Mouse (Mus musculus) left cerebral cortex, postnatal 14 days (tissue): ENCODE results near the gene Map2. TPM values are rescaled to one million over a fixed set of nuclear protein-coding genes. Genes with fewer than 3 reads are reported as not detected.
A peak's percentile ranks its signal among the peaks of the same experiment; 100 is the strongest.

Experiments
- DNase-seq, 2 experiments: peaks; one replicate each; pipeline ENCODE4 v3.0.0; 2021 to 2022; ENCODE audit warnings: low spot score in 2 of 2, mixed read lengths in 1 of 2
- intact Hi-C: fragments of 180-260 bp; cut with DNase I; formaldehyde crosslinking; loops from one replicate; pipeline ENCODE4 v1.15.1; 2025
- total RNA-seq, 2 experiments: library from RNA; stranded (reverse); gene quantifications; 2 replicates each; pipeline ENCODE4 v1.2.3; 2021

Gene Map2
- total RNA-seq, 2 experiments from 2014 or later: 919 to 976 TPM

DNA sequence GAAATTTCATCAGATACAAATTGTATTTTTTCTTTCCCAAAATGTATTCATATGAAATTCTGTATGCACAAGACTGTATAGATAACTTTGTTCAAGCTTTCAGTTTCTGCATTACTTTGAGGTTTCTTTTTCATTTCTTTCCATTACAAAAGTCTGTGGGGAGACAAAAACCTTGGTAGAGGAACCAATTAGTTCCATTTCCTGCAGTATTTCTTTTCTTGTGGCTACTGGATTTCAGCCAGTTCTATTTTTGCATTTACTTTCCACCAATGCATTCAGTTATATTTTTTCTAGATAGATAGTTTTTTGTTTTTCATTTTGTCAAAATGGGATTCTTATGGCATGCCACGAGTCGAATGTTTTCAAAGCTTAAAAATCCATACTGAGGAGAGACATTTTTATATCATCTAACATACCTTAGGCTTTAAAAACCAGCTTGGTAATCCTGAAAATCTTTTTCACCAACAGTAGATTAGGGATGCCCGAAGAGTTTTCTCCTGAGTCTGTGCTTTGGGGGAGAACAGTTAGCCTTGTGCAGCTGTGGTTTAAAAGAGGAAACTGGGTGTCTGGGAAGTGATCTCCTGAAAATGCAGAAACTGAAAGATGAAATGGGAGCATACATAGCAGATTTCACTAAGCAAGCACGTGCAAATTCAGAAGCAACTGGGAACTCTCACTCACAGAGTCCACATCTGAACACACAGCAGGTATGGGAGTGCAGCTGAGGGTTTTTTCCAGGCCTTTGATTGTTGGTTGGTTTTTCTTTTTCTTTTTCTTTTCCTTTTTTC lies 104.3 kb downstream of the Map2 start:
- peak in 1 of 2 experiments; percentile 9 for DNase-seq
- intact Hi-C loops: loop anchor here (5.0 kb wide), 1 partner anchor 102 kb away; the partner anchor contains the start of gene Map2

DNA sequence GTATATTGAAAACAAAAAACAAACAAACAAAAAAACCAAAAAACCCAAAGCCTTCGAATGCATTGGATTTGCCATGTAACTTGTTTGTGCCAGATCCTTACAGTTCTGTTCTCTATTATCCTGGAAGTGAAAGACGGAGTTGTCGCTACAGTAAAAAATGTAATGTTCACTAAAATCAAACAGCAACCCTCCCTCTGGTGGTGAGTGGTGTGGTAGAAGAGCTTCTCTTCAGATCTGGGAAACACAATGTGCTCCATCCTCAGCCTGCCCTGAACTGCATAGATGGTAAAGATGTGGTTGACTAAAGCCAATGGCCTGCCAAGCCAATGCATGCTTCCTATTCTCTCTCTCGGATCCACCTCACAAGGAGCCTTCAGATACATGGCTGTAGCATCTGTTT lies 105.1 kb downstream of the Map2 start:
- peak; percentile 11 to 12 for DNase-seq
- intact Hi-C loops: loop anchor here (5.0 kb wide), 1 partner anchor 103 kb away; the partner anchor contains the start of gene Map2

DNA sequence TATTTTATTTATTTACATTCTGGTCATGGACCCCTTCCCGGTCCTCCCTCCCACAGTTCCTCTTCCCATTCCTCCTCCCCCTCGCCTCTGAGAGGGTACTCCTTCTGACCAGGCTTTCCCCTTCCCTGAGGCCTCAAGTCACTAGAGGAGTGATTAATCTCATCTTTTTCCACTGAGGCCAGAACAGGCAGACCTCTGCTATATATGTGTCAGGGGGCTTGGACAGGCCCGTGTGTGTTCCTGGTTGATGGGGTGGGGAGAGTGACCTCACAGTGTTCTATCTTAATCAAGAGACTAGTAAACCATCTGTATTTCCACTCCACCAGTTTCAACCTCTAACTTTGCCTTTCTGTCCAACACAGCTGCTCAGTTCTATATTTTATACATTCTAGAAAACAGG lies 107.4 kb downstream of the Map2 start:
- intact Hi-C loops: loop anchor here (5.0 kb wide), 1 partner anchor 105 kb away; the partner anchor contains the start of gene Map2
- no peak for DNase-seq

DNA sequence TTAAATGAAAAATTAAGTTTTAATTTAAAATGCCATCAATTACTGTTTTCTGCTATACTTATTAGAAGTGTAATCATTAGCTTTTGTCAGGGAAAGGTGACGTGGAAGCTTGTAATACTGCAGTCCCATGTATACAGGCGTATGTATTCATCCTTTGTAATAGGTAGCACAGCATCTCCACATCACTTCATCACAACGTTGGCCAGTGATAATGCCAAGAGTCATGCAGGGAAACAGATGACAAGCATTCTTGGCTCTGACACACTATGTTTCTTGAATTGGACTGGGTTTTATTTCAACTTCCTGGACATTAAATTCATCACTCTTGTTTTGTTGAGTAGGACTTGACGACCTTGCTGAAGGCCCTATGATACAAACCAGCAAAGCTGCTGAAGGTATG lies 113.9 kb downstream of the Map2 start:
- no peak for DNase-seq
- intact Hi-C loops: no loop called here

DNA sequence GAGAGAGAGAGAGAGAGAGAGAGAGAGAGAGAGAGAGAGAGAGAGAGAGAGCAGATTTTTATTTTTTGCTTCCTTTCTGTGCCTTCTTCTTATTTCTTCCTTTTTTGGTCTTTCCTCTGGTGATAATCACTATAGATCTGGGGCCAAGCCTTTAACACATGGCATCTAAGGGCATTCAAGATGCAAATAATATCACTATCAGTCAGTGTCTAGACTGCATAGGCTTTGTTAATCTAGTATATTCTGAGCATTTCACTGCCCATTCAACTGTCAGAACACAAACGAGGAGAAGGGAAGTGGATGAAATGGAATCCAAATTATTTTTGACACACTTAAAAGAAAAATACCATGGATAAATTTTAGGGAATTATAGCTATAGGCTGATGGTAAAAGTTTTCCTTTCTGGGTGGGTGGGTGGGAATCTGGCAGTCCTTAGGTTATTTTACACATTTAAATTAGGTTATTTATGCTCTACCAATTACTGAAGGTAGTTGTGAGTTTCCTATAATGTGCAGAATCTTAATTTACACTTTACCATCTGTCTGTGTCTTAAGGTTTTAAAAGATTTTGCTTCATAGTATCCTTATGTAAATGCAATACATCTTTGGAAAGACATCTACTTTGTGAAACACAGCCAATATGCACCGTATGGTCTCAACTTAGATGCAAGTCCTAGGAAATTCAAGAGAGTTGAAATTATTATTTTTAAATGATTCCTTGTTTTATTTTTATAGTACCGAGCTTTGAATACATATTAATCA lies 117.2 kb downstream of the Map2 start:
- intact Hi-C loops: no loop called here
- DNase-seq: peak in 1 of 2 experiments; percentile 14

DNA sequence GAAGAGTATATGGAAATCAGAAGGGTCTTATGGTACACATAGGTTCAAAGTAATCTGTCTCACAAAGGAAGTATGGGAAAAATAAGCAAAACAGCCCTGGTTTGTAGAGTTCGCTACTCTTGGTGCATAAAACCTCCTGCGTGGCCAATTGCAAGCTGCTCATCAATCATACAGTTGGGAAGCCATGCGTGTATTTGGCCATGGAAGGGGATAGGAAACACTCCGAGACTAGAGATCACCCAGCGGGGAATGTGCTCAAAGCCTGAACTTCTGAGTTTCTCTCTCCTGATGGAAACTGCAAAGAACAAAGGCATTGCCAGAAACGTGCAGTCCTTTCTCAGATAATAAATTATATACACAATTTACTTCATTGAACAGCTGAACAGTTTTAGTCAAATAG lies 124.3 kb downstream of the Map2 start:
- no peak for DNase-seq
- intact Hi-C loops: no loop called here

DNA sequence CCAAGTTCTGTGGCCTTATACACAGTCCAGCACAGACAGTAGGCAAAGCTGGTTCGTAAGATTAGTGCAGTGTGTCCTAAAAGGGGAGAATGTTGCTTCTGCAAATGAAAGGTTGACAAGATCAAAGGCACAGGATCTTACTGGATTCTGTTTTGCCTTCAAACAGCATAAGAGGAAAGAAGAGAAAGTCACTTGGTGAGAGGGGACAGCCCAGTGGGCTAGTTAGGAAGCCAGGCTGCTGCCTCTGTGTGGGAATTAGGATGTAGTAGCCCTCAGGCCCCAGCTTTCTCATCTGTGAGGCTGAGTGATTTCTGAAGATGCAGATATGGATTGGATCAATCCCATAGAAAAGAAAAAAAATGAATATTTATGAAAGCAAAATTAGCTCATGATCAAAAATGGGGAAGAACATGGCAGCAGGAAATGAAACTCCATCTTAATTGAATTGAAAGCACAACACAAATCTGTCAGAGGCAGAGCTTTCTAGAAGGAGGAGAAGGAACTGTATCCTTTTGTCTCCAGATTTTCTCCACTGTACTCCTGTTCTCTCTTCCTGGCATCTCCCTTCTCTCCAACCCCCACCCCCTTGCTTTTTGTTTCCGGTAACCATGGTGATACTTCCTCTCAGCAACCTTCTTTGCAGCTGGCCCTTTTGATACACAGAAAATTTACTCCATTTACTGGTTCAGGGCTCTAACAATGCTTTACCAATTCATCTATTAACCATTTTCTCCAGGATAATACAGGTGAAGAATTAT lies 145.5 kb downstream of the Map2 start:
- intact Hi-C loops: loop anchor here (5.0 kb wide), 2 partner anchors 67 to 143 kb away; partner anchors contain the start of gene Map2
- peak; percentile 43 to 52 for DNase-seq

DNA sequence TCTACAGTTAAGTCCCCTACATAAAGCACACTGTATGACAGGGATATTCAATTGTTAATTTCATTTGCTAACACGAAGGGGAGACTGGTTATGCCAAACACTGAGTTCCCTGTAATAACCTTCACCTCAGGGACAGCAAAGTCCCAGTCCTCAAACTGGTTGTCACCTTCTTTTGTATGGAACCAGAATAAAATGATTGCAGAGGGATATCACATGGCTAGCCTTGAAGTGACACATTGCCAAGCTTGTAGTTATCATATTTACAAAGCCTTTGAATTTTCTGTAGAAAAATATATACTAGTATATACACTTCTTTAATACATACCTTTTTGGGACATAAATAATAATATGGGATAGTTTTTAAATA lies 146.0 kb downstream of the Map2 start:
- DNase-seq: no peak
- intact Hi-C loops: loop anchor here (5.0 kb wide), 2 partner anchors 66 to 144 kb away; partner anchors contain the start of gene Map2

DNA sequence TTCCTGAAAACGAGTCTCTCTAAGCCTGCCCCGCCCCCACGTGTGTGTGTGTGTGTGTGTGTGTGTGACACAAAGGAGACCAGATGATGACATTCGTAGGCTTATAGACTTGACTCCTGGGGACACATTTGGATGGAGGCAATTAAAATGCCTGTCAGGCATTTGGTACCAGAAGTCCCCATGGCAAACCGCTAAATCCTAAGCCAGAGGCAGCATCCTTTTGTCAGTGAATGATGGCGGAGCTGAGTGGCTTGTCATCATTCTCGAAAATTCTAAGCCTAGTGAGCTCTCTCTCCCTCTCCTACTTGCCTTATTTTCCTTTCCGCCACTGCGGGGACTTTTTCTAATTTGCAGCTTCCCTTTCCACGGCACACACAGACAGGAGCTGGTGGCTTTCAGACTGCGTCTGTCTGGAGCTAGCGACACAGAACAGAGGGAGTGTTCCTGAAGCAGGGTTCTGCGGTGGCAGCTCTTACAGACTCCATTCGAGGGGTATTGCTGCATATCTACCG lies 146.6 kb downstream of the Map2 start:
- intact Hi-C loops: loop anchor here (5.0 kb wide), 2 partner anchors 66 to 144 kb away; partner anchors contain the start of gene Map2
- peak; percentile 85 to 88 for DNase-seq

DNA sequence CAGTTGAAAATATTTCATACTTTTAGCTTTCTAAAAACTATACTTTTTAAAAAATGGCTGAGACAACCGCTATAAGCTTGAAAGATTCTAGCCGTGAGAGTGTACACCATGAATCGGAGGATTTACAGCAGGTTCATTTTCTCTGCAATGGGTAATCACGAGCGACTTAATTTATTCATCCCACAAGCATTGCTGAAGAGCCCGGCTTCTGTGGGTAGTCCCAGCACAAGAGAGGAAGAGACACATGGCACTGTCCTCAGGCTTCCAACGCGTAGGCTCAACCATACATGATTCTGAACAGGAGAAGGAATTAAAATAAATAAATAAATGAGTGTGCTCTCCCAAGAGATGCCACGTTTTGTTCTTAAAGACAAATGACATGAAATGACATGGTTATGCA lies 148.4 kb downstream of the Map2 start:
- DNase-seq: peak; percentile 57 to 88
- intact Hi-C loops: loop anchor here (5.0 kb wide), 2 partner anchors 64 to 146 kb away; partner anchors contain the start of gene Map2

DNA sequence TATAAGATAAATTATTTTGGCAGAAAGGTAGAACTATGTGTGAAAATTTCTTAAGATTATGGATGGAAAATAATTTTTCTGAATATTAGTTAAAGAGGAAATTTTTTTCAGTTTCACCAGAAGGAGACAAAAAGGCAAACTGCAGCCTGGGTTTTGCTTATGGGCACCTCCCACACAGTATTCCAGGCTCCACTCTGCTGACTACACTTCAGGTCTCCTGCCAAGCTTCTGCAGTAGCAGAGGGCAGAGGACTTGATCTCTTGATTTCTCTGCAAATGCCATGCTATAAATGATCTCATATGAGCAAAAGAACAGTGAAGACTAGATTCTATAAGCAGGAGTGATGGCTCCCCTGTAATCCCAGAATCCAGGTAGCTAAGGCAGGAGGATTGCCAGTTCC lies 149.9 kb downstream of the Map2 start:
- intact Hi-C loops: loop anchor here (5.0 kb wide), 2 partner anchors 62 to 148 kb away; partner anchors contain the start of gene Map2
- no peak for DNase-seq

DNA sequence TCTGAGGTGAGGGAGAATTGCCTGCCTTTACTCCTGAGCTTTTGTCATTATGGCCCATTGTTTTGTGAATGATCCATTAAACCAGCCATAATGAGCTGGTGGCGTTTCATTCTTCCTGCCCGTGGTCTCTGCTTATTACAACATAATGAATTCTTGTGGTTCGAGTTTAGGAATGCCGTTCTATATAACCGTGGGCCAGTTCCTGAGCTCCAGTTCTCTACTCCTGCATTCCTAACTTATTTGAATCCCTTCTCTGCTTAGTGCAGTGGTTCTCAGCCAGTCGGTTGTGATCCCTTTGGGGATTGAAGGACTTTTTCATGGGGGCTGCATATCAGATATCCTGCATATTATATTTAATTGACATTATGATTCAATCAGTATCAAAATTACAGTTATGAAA lies 153.9 kb downstream of the Map2 start:
- DNase-seq: no peak
- intact Hi-C loops: no loop called here

DNA sequence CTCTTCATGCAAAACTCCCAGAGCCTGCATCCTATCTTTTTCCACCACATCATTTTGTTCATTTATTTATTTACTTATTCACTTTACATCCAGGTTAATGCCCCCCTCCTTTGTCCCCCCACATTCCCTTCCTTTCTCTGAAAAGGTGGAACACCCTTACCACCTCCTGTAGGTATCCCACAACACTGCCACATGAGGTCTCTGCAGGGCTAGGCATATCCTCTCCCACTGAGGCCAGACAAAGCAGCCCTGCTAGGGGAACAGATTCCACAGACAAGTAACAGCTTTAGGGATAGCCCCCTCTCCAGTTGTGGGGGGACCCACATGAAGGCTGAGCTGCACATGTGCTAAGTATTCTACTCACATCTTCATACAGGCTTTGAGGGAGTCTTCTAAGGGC lies 154.5 kb downstream of the Map2 start:
- intact Hi-C loops: no loop called here

DNA sequence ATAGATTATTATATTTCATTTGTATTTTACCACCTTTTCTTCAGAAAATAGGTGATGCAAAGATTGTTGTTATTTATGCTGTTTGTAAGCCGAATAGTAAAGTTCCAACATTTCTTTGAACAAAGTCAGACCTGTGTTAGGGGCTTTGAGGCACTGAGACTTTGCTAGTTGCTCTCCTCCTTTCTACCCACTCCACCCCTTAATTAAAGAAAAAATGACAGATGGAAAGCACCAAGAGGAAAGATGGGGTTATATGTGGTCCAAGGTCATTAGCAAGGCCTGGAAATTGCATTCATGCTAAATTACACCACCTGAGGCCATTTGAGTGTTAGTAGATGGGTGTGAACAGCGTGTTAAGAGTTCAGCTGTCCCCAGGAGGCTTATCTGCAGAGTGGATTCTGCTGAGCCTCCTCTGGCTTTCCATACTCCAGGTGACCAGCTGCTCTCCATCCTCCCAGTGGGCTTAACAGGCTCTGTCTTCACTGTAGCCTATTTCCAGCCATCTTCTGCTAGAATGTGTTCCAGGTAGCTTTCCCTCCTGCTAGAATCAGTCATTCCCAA lies 160.7 kb downstream of the Map2 start:
- intact Hi-C loops: no loop called here
- DNase-seq: no peak

More for the DNA sequence above, 154.5 kb downstream of the Map2 start:
- DNase-seq: no peak

DNA sequence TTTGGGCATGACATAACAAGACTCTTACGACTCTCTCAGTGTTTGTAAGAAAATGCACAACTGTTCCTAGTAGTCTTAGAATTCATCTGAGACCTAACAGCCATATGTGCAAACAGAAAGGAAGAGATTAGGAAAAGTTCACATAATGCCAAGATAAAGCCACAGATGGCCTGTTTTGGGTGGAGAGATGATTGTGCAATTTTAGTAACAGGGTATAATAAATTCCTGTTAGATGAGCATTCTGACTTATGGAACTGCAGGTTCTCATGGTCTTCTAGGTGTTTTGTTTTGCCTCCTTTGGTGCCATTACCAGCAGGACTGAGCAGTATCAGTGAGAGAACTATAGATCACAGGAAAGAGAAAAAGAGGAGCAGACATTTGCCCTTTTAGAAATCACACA lies 164.1 kb downstream of the Map2 start:
- no peak for DNase-seq
- intact Hi-C loops: no loop called here

DNA sequence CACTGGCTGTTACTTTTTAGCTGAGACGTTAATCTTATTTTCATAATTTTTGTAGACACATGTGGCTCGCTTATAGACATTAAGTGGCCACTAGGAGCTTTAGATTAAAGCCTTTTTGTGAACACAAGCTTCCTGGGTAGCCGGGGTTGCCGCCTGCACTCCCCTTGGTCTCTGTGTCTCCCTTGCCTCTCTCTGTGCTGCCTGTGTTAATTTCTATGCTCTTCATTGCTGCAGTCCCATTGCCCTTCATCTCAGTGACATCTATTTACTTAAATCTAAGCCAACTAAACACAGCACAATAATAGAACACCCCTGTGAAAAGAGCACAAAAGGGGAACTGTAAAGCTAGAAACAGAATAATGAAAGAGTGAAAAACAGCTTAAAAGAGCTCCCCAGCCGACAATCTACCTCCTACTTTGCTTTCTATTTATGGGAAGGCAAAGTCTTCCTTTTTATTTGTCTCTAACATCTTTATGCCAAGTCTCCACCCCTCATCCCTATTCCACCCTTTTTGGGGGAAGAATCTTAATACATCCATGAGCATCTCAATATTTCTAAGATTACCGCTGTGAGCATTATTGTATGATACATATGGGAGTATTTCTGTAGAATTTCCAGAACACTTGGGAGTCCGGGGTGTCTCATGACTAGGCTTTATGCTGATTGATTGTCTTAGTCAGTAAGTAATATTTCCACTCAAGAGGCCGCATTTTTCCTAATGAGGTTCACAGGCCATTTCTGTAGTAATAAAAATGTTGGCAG lies 173.5 kb downstream of the Map2 start:
- DNase-seq: no peak
- intact Hi-C loops: no loop called here

DNA sequence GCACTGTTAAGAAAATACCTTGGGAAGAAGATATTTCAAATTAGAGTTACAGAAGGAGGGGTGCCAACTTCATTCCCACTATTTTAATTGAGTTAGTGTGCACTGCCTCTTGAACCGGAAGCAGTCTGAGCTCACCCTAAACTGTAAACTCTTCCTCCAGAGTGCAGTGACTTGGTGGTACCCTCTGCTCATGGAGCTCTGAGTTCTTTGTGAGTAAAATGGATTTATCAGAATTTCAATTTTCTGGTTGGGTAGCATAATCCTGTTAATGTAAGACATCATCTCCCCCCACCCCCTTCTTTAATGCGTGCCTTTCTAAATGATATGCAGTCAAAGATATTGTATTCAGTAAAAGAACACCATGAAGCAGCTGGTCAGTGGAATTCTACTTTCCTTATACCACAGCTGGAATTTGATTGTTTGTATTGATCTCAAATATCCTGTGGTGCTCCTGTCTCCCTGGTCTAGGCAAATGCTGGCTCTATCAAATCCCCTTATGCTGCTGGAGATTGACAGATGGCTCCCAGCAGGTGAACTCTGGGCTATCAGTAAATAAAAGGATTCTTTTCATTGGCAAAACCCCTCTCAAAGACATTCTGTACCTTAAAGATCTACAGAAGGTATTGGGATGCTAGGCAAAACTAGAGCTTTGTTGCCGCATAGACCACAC lies 174.2 kb downstream of the Map2 start:
- intact Hi-C loops: no loop called here
- DNase-seq: no peak

DNA sequence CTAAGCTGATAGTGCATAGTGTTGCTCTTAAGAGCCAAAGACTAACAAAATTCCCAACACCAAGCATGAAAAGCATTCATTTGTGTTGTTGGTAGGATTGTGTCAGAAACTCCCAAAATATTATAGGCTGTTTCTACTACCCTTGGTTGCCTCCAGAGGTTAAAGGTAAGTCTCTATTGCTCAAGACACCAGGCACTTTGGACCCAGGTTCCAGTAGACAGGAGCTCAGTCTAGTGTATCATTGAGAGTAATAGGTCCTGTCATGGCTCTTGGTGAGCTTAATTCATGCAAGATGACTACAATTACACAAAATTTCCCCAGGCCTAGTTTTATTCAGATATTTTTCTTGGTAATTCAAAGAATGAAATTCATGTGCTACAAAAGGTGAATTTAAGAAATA lies 176.3 kb downstream of the Map2 start:
- intact Hi-C loops: no loop called here
- no peak for DNase-seq
